ENCODE assay signal across 8 mouse cellular contexts in the genomic region with DNA sequence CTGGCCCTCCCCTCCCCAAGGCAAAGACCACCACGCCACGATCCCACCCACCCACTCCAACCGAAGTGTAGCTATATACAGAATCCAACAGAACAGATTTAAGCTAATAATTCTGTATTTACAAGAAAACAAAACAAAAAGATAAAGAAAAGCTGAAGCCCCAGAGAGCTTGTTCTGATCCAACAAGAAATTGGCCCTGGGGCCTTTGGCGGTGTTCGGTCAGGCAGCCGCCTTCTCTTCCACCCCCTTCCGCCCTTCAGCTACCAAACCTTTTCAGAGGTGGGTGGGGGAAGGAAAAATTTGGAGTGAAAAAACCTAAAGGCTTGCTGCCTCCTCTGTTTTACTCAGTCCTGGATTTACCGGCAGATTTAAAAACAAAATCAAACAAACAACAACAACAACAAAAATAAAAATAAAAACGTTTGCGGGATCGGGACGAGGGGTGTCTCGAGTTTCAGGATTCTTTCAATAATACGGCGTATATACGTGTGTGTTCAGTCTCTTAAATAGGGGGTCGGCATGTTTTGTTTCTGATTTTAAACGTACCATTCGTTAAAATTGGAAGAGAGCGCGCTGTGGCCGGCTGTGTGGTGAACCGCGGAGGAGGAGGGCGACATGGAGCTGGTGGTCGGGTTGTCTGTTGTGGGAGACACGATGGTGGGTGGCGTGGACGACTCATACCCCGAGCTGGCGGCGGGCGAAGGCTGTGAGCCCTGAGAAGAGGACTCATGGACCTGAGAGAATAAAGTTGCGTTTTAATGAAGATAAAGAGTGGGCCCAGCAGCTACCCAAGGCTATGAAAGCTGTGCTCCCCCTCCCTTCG. TPM values are rescaled to one million over a fixed set of nuclear protein-coding genes. Genes with fewer than 3 reads are reported as not detected.
DNase-seq lines count a peak whose midpoint lies in the region; ATAC-seq and TF ChIP-seq lines count a peak whose summit lies in the region.

No protein-coding gene starts in this region.

- no peak for DNase-seq in heart, postnatal 10 days
- peak; percentile 63 to 75 for DNase-seq in cerebellum, adult 2 months
- DNase-seq in hindbrain, embryonic 11.5 days (ENCODE audit: low spot score), result peak; percentile 58
- DNase-seq in gastrocnemius, adult 8-10 months (ENCODE audit: low spot score in 2 of 2), result no peak
- DNase-seq in urinary bladder, adult 2 months (ENCODE audit: low spot score), result no peak
- no peak for DNase-seq in ovary, postnatal 36 days (ENCODE audit: low spot score)

- peaks cover 78% of the 10 kb centered on the region for H3K27me3 ChIP-seq in heart, embryonic 12.5 days (replicated peaks)
- no peaks in the 10 kb centered on the region for H3K27me3 ChIP-seq in cerebellum, adult 2 months (ENCODE audit: control insufficient read depth, insufficient read depth, low read length)
- peaks cover 49% of the 10 kb centered on the region for H3K27me3 ChIP-seq in hindbrain, embryonic 11.5 days (ENCODE audit: control insufficient read depth, insufficient read depth, low read length)
- H3K27me3 ChIP-seq in midbrain, embryonic 16.5 days (ENCODE audit: control insufficient read depth, insufficient read depth, low read depth, low read length), result peaks cover 13% of the 10 kb centered on the region

- no peak overlapping the region for H3K27ac ChIP-seq in heart, embryonic 12.5 days (ENCODE audit: poor library complexity, severe bottlenecking)
- peak overlapping the region; percentile 93 for H3K27ac ChIP-seq in cerebellum, adult 2 months (ENCODE audit: insufficient read depth, low read length)
- H3K27ac ChIP-seq in hindbrain, embryonic 11.5 days (ENCODE audit: low read depth, low read length), result peak overlapping the region; percentile 85
- H3K27ac ChIP-seq in midbrain, embryonic 16.5 days (ENCODE audit: low read length), result peak overlapping the region; percentile 93

- intact Hi-C loops in heart, postnatal 10 days (cut with DNase I), result no loop called here

- 1% methylated on average over 35 of the region's 35 CpGs for WGBS in heart, embryonic 12.5 days
- WGBS in cerebellum, adult 2 months, result 1% methylated on average over 35 of the region's 35 CpGs
- WGBS in hindbrain, embryonic 11.5 days, result under 1% methylated on average over 35 of the region's 35 CpGs
- 2% methylated on average over 35 of the region's 35 CpGs for WGBS in midbrain, embryonic 16.5 days

- peaks cover 23% of the 10 kb centered on the region for H3K4me1 ChIP-seq in heart, embryonic 12.5 days (replicated peaks)
- peaks cover 2% of the 10 kb centered on the region; the same call in 1 of the 2 replicates for H3K4me1 ChIP-seq in cerebellum, adult 2 months (ENCODE audit: control insufficient read depth, insufficient read depth, low read length)
- H3K4me1 ChIP-seq in hindbrain, embryonic 11.5 days (replicated peaks; ENCODE audit: control insufficient read depth, insufficient read depth, low read length), result no peaks in the 10 kb centered on the region
- H3K4me1 ChIP-seq in midbrain, embryonic 16.5 days (ENCODE audit: control insufficient read depth, insufficient read depth, low read length), result no peaks in the 10 kb centered on the region

- no peaks in the 10 kb centered on the region for H3K9me3 ChIP-seq in heart, embryonic 12.5 days (replicated peaks)
- no peaks in the 10 kb centered on the region for H3K9me3 ChIP-seq in hindbrain, embryonic 11.5 days (ENCODE audit: control insufficient read depth, low read length)
- 0 out of 2 replicates have a peak, but pooled peaks cover 3% of the 10 kb centered on the region for H3K9me3 ChIP-seq in midbrain, embryonic 16.5 days (replicated peaks; ENCODE audit: control insufficient read depth, low read length, poor library complexity, severe bottlenecking)

- H3K4me2 ChIP-seq in heart, embryonic 12.5 days, result peak overlapping the region; percentile 65
- peak overlapping the region; percentile 44 for H3K4me2 ChIP-seq in hindbrain, embryonic 11.5 days (replicated peaks; ENCODE audit: low read depth, low read length)
- peak overlapping the region; percentile 52 for H3K4me2 ChIP-seq in midbrain, embryonic 16.5 days (ENCODE audit: low read length)

- H3K36me3 ChIP-seq in heart, embryonic 12.5 days, result no peaks in the 10 kb centered on the region
- no peaks in the 10 kb centered on the region for H3K36me3 ChIP-seq in hindbrain, embryonic 11.5 days (ENCODE audit: control insufficient read depth, insufficient read depth, low read length)
- no peaks in the 10 kb centered on the region for H3K36me3 ChIP-seq in midbrain, embryonic 16.5 days (ENCODE audit: control insufficient read depth, insufficient read depth, low read length)

- ATAC-seq in heart, embryonic 12.5 days (ENCODE audit: insufficient number of reproducible peaks, low FRiP score), result no peak
- ATAC-seq in hindbrain, embryonic 11.5 days (ENCODE audit: low FRiP score), result peak; percentile 6
- ATAC-seq in midbrain, embryonic 16.5 days, result 0 out of 2 replicates have a peak, but pooled peaks have one; percentile 2

- TF ChIP-seq CTCF in cerebellum, adult 2 months (IDR thresholded peaks at IDR 0.05; ENCODE audit: borderline replicate concordance, insufficient read depth, low read depth, low read length), result no peak

- H3K4me3 ChIP-seq in heart, embryonic 12.5 days, result peak overlapping the region; percentile 44
- H3K4me3 ChIP-seq in cerebellum, adult 2 months (replicated peaks; ENCODE audit: insufficient read depth, low read depth, low read length), result peak overlapping the region; percentile 100
- H3K4me3 ChIP-seq in hindbrain, embryonic 11.5 days (ENCODE audit: low read depth, low read length), result peak overlapping the region; percentile 79
- H3K4me3 ChIP-seq in midbrain, embryonic 16.5 days (ENCODE audit: low read depth, low read length), result peak overlapping the region; percentile 55

- TF ChIP-seq POLR2A in cerebellum, adult 2 months (IDR thresholded peaks at IDR 0.05; ENCODE audit: borderline replicate concordance, insufficient read depth, low read length), result no peak

- H3K9ac ChIP-seq in heart, embryonic 12.5 days, result no peak overlapping the region
- peak overlapping the region; percentile 96 for H3K9ac ChIP-seq in hindbrain, embryonic 11.5 days (ENCODE audit: low read depth, low read length)
- H3K9ac ChIP-seq in midbrain, embryonic 16.5 days (ENCODE audit: low read depth, low read length), result peak overlapping the region; percentile 70

RNA-seq across cellular contexts. Expression of a gene that starts 1.0 kb away (rescaled TPM):
- polyA plus RNA-seq in heart, embryonic 12.5 days (2016; fragmentation: Nextera tagmentation; extraction: Ambion mirVana), result 0.27 TPM in 1 of 2 replicates, not detected in the other
- not detected for total RNA-seq in heart, postnatal 10 days (2021)
- polyA plus RNA-seq in cerebellum, adult 2 months (2012; rRNA removed), result 37.4 and 45.3 TPM in 2 replicates
- 32.8 and 36.5 TPM in 2 replicates for polyA plus RNA-seq in hindbrain, embryonic 11.5 days (2014; fragmentation: Nextera tagmentation; extraction: Ambion mirVana)
- polyA plus RNA-seq in midbrain, embryonic 16.5 days (2015; fragmentation: Nextera tagmentation; extraction: Ambion mirVana), result 55.8 and 154 TPM in 2 replicates
- total RNA-seq in gastrocnemius, adult 8-10 months (2022), result under 1 TPM in 1 of 4 experiments, not detected in 3; 0.18 TPM
- 0.01 TPM in 1 of 2 replicates, not detected in the other for polyA plus RNA-seq in urinary bladder, adult 2 months (2012; rRNA removed)

RNA-seq across cellular contexts. Expression of a gene that starts 4.4 kb away (rescaled TPM):
- 0.08 TPM in 1 of 2 replicates, not detected in the other for polyA plus RNA-seq in heart, embryonic 12.5 days (2016; fragmentation: Nextera tagmentation; extraction: Ambion mirVana)
- under 1 TPM; 0.10 to 0.12 TPM for total RNA-seq in heart, postnatal 10 days (2021)
- polyA plus RNA-seq in cerebellum, adult 2 months (2012; rRNA removed), result 1,121 and 1,289 TPM in 2 replicates
- polyA plus RNA-seq in hindbrain, embryonic 11.5 days (2014; fragmentation: Nextera tagmentation; extraction: Ambion mirVana), result 18.2 and 23.8 TPM in 2 replicates
- polyA plus RNA-seq in midbrain, embryonic 16.5 days (2015; fragmentation: Nextera tagmentation; extraction: Ambion mirVana), result 9.1 and 20.6 TPM in 2 replicates
- total RNA-seq in gastrocnemius, adult 8-10 months (2022), result 1 to 10 TPM in 3 of 4 experiments, under 1 TPM in 1; 0.65 to 2.2 (median 1.4) TPM
- 0.03 and 0.08 TPM in 2 replicates for polyA plus RNA-seq in urinary bladder, adult 2 months (2012; rRNA removed)

Comparison
In these comparisons a context has a peak if more than half of its experiments do, and no peak if none do; other contexts are left out.
1. H3K4me3 ChIP-seq: peak in every context shown above with its lines; median percentile 100 in cerebellum, adult 2 months; 79 in hindbrain, embryonic 11.5 days; 55 in midbrain, embryonic 16.5 days; 44 in heart, embryonic 12.5 days.
2. DNase-seq: peak in cerebellum, adult 2 months (2 of 2) and hindbrain, embryonic 11.5 days (single experiment); none in heart, postnatal 10 days (0 of 2), gastrocnemius, adult 8-10 months (0 of 2), urinary bladder, adult 2 months (single experiment) and ovary, postnatal 36 days (single experiment).
3. RNA of a gene that starts 1.0 kb away (polyA plus RNA-seq): 55.8 to 154 TPM in midbrain, embryonic 16.5 days, 37.4 to 45.3 TPM in cerebellum, adult 2 months and 32.8 to 36.5 TPM in hindbrain, embryonic 11.5 days; 0.27 TPM in heart, embryonic 12.5 days and 0.01 TPM in urinary bladder, adult 2 months; every median in the first group is over 10 times any median in the second.
4. RNA of a gene that starts 4.4 kb away (polyA plus RNA-seq): 1,121 to 1,289 TPM in cerebellum, adult 2 months; 18.2 to 23.8 TPM in hindbrain, embryonic 11.5 days, 9.1 to 20.6 TPM in midbrain, embryonic 16.5 days, 0.03 to 0.08 TPM in urinary bladder, adult 2 months and 0.08 TPM in heart, embryonic 12.5 days; every median in the first group is over 10 times any median in the second.
5. Peak in every context shown above with its lines, with median percentiles within 50 percentile points of each other: H3K4me2 ChIP-seq.